ENCODE assay signal across 8 mouse cellular contexts in the genomic region with DNA sequence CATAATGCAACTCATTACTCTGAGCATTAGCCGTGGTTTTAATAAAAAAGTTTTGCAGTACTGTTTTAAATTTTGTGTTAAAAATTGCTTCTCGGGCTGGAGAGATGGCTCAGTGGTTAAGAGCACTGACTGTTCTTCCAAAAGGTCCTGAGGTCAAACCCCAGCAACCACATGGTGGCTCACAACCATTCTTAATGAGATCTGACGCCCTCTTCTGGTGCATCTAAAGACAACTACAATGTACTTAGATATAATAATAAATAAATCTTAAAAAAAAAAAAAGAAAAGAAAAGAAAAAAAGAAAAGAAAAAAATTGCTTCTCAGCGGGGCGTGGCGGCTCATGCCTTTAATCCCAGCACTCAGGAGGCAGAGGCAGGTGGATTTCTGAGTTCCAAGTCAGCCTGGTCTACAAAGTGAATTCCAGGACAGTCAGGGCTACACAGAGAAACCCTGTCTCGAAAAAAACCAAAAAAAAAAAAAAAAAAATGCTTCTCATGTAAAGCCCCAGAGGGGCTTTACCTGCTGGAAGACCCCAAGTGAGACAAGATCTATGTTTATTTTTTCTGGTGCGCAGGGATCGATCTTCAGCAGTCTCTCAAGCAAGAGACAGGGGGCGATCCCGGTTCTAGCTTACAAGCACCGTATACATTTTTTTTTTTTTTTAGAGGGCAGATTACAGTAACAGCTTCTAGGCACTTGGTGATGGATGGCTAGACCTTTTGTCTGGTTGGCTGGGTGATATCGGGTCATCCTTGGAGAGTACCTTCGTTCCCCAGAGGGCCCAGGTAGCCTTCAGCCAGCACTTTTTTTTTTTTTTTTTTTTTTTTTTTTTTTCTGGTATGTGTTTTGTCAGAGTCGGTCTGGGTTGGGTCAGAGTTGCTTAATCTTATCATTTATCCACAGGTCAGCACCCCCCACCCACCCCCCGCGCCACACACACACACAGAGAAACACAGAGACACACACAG. TPM values are rescaled to one million over a fixed set of nuclear protein-coding genes. Genes with fewer than 3 reads are reported as not detected.
A peak's percentile ranks its signal among the peaks of the same experiment; 100 is the strongest.
DNase-seq lines count a peak whose midpoint lies in the region; ATAC-seq and TF ChIP-seq lines count a peak whose summit lies in the region.

No protein-coding gene starts in this region.

- peak overlapping the region; percentile 9; the same call in 1 of the 2 replicates for H3K9ac ChIP-seq in embryonic facial prominence, embryonic 15.5 days
- H3K9ac ChIP-seq in hindbrain, embryonic 15.5 days, result peak overlapping the region; percentile 65

- no peak for ATAC-seq in embryonic facial prominence, embryonic 15.5 days (ENCODE audit: insufficient number of reproducible peaks, low FRiP score, low TSS enrichment, low read depth)
- ATAC-seq in hindbrain, embryonic 15.5 days (ENCODE audit: low FRiP score, low read depth), result peak; percentile 78
- peak; percentile 44 for ATAC-seq in monocyte, adult 5-6 weeks (replicated peaks; ENCODE audit: insufficient number of reproducible peaks, low FRiP score, low TSS enrichment, poor library complexity, severe bottlenecking)

- H3K4me1 ChIP-seq in bone marrow macrophage, adult 2 months (ENCODE audit: control insufficient read depth, insufficient read depth, low read length), result peaks cover 5% of the 10 kb centered on the region; the same call in 1 of the 2 replicates
- H3K4me1 ChIP-seq in embryonic facial prominence, embryonic 15.5 days, result 0 out of 2 replicates have a peak, but pooled peaks cover 4% of the 10 kb centered on the region
- H3K4me1 ChIP-seq in hindbrain, embryonic 15.5 days (replicated peaks), result 0 out of 2 replicates have a peak, but pooled peaks cover 8% of the 10 kb centered on the region

- H3K36me3 ChIP-seq in embryonic facial prominence, embryonic 15.5 days, result no peaks in the 10 kb centered on the region
- no peaks in the 10 kb centered on the region for H3K36me3 ChIP-seq in hindbrain, embryonic 15.5 days

- no peak for TF ChIP-seq POLR2A in bone marrow macrophage, adult 2 months (IDR thresholded peaks at IDR 0.05; ENCODE audit: borderline replicate concordance, low read depth, low read length)

- H3K9me3 ChIP-seq in embryonic facial prominence, embryonic 15.5 days (replicated peaks), result no peaks in the 10 kb centered on the region
- H3K9me3 ChIP-seq in hindbrain, embryonic 15.5 days, result no peaks in the 10 kb centered on the region

- H3K27ac ChIP-seq in bone marrow macrophage, adult 2 months (ENCODE audit: insufficient read depth, low read depth, low read length), result peak overlapping the region; percentile 60
- H3K27ac ChIP-seq in embryonic facial prominence, embryonic 15.5 days (replicated peaks), result peak overlapping the region; percentile 95; the same call in 1 of the 2 replicates
- H3K27ac ChIP-seq in hindbrain, embryonic 15.5 days (replicated peaks), result peak overlapping the region; percentile 88; the same call in 1 of the 2 replicates

- 19% methylated on average over 17 of the region's 17 CpGs for WGBS in embryonic facial prominence, embryonic 15.5 days
- 25% methylated on average over 17 of the region's 17 CpGs for WGBS in hindbrain, embryonic 15.5 days

- H3K4me3 ChIP-seq in bone marrow macrophage, adult 2 months (ENCODE audit: insufficient read depth, low read length), result peak overlapping the region; percentile 75
- peak overlapping the region; percentile 86 for H3K4me3 ChIP-seq in embryonic facial prominence, embryonic 15.5 days (replicated peaks)
- peak overlapping the region; percentile 96 for H3K4me3 ChIP-seq in hindbrain, embryonic 15.5 days

- peak overlapping the region; percentile 64 for H3K4me2 ChIP-seq in embryonic facial prominence, embryonic 15.5 days (replicated peaks)
- peak overlapping the region; percentile 66 for H3K4me2 ChIP-seq in hindbrain, embryonic 15.5 days

- TF ChIP-seq CTCF in bone marrow macrophage, adult 2 months (IDR thresholded peaks at IDR 0.05; ENCODE audit: low read depth, low read length), result no peak

- peak; percentile 21 for DNase-seq in kidney, adult 18-20 months
- no peak for DNase-seq in kidney, adult 11 months
- DNase-seq in liver, result peak; percentile 57
- peak; percentile 76 for DNase-seq in thymus, postnatal 14 days

- no peaks in the 10 kb centered on the region for H3K27me3 ChIP-seq in embryonic facial prominence, embryonic 15.5 days
- no peaks in the 10 kb centered on the region for H3K27me3 ChIP-seq in hindbrain, embryonic 15.5 days

RNA-seq across cellular contexts. Expression of gene Zfp809, which starts 0.7 kb away (rescaled TPM):
- polyA plus RNA-seq in bone marrow macrophage, adult 2 months (2012; ENCODE audit: insufficient read depth, insufficient read length, missing spikeins), result 19.4 and 26.0 TPM in 2 replicates
- 14.7 and 18.4 TPM in 2 replicates for polyA plus RNA-seq in embryonic facial prominence, embryonic 15.5 days (2015; fragmentation: Nextera tagmentation; extraction: Ambion mirVana)
- 9.3 and 11.2 TPM in 2 replicates for polyA plus RNA-seq in hindbrain, embryonic 15.5 days (2015; fragmentation: Nextera tagmentation; extraction: Ambion mirVana)
- 27.3 to 53.9 TPM (median 30.7 TPM) in 3 replicates for total RNA-seq in monocyte, adult 5-6 weeks (2017)

RNA-seq across cellular contexts. Expression of gene Zfp599, which starts 34.9 kb away (rescaled TPM):
- polyA plus RNA-seq in bone marrow macrophage, adult 2 months (2012; ENCODE audit: insufficient read depth, insufficient read length, missing spikeins), result 0.31 TPM in 1 of 2 replicates, not detected in the other
- polyA plus RNA-seq in embryonic facial prominence, embryonic 15.5 days (2015; fragmentation: Nextera tagmentation; extraction: Ambion mirVana), result 3.8 and 4.1 TPM in 2 replicates
- 7.4 and 7.7 TPM in 2 replicates for polyA plus RNA-seq in hindbrain, embryonic 15.5 days (2015; fragmentation: Nextera tagmentation; extraction: Ambion mirVana)
- 0.29 to 2.5 TPM (median 2.2 TPM) in 3 replicates for total RNA-seq in monocyte, adult 5-6 weeks (2017)

RNA-seq across cellular contexts. Expression of gene Zfp872, which starts 36.9 kb away (rescaled TPM):
- not detected in 2 replicates for polyA plus RNA-seq in bone marrow macrophage, adult 2 months (2012; ENCODE audit: insufficient read depth, insufficient read length, missing spikeins)
- polyA plus RNA-seq in embryonic facial prominence, embryonic 15.5 days (2015; fragmentation: Nextera tagmentation; extraction: Ambion mirVana), result 0.17 and 0.19 TPM in 2 replicates
- polyA plus RNA-seq in hindbrain, embryonic 15.5 days (2015; fragmentation: Nextera tagmentation; extraction: Ambion mirVana), result 0.58 and 0.79 TPM in 2 replicates
- total RNA-seq in monocyte, adult 5-6 weeks (2017), result not detected in 3 replicates
